Comparison of ENCODE assay signal across 10 mouse cellular contexts in genomic region chr11:31999716-32000115, GRCm38 (mm10). TPM values are rescaled to one million over a fixed set of nuclear protein-coding genes. Genes with fewer than 3 reads are reported as not detected.
DNase-seq lines count a peak whose midpoint lies in the region; ATAC-seq lines count a peak whose summit lies in the region.
"Had no signal": no experiment of that assay in that cellular context is flagged by ENCODE, and none has a peak within 500 bp of the region (broad histone marks: within the 10 kb centered on the region; RNA-seq: fewer than 3 reads in every experiment).

No protein-coding gene starts in this region.

- no peak overlapping the region for H3K27ac ChIP-seq in limb, embryonic 12.5 days
- no peak overlapping the region for H3K27ac ChIP-seq in limb, embryonic 10.5 days
- H3K27ac ChIP-seq in embryonic facial prominence, embryonic 15.5 days (replicated peaks): no peak overlapping the region
- H3K27ac ChIP-seq in midbrain, embryonic 13.5 days: peak overlapping the region; percentile 89
- H3K27ac ChIP-seq: liver, embryonic 13.5 days had no signal

- H3K27me3 ChIP-seq in limb, embryonic 12.5 days: peaks cover 20% of the 10 kb centered on the region
- H3K27me3 ChIP-seq in limb, embryonic 10.5 days (ENCODE audit: low read depth, poor library complexity, severe bottlenecking): peaks cover 40% of the 10 kb centered on the region
- H3K27me3 ChIP-seq in embryonic facial prominence, embryonic 15.5 days: no peaks in the 10 kb centered on the region
- no peaks in the 10 kb centered on the region for H3K27me3 ChIP-seq in midbrain, embryonic 13.5 days

- peak overlapping the region; percentile 57; the same call in 1 of the 2 replicates for H3K4me2 ChIP-seq in limb, embryonic 12.5 days
- peak overlapping the region; percentile 49; the same call in 1 of the 2 replicates for H3K4me2 ChIP-seq in embryonic facial prominence, embryonic 15.5 days (replicated peaks)
- H3K4me2 ChIP-seq in midbrain, embryonic 13.5 days (replicated peaks): peak overlapping the region; percentile 50

- WGBS in limb, embryonic 12.5 days: 35% methylated on average over 2 of the region's 2 CpGs
- 36% methylated on average over 2 of the region's 2 CpGs for WGBS in limb, embryonic 10.5 days
- WGBS in embryonic facial prominence, embryonic 15.5 days: 36% methylated on average over 2 of the region's 2 CpGs
- 41% methylated on average over 2 of the region's 2 CpGs for WGBS in midbrain, embryonic 13.5 days

- no peak overlapping the region for H3K9ac ChIP-seq in limb, embryonic 12.5 days (replicated peaks)
- H3K9ac ChIP-seq in embryonic facial prominence, embryonic 15.5 days: no peak overlapping the region
- no peak overlapping the region; the same call in 1 of the 2 replicates for H3K9ac ChIP-seq in midbrain, embryonic 13.5 days (replicated peaks)
- H3K9ac ChIP-seq: liver, embryonic 13.5 days had no signal

- H3K36me3 ChIP-seq in limb, embryonic 12.5 days: no peaks in the 10 kb centered on the region
- no peaks in the 10 kb centered on the region for H3K36me3 ChIP-seq in limb, embryonic 10.5 days
- H3K36me3 ChIP-seq in embryonic facial prominence, embryonic 15.5 days: no peaks in the 10 kb centered on the region
- peaks cover 16% of the 10 kb centered on the region for H3K36me3 ChIP-seq in midbrain, embryonic 13.5 days
- H3K36me3 ChIP-seq: liver, embryonic 13.5 days had no signal

- no peak overlapping the region for H3K4me3 ChIP-seq in limb, embryonic 12.5 days (replicated peaks)
- H3K4me3 ChIP-seq in limb, embryonic 10.5 days: no peak overlapping the region
- H3K4me3 ChIP-seq in embryonic facial prominence, embryonic 15.5 days (replicated peaks): no peak overlapping the region
- peak overlapping the region; percentile 56 for H3K4me3 ChIP-seq in midbrain, embryonic 13.5 days (replicated peaks)
- H3K4me3 ChIP-seq: liver, embryonic 13.5 days had no signal

- DNase-seq in limb, embryonic 10.5 days (ENCODE audit: low spot score): no peak
- peak; percentile 72 for DNase-seq in thymus, postnatal 14 days
- no peak for DNase-seq in c-Kit-positive CD71-positive TER-119-positive erythroid progenitor cells, embryonic 14.5 days (ENCODE audit: low spot score)
- no peak for DNase-seq in kidney, adult 18-20 months

- no peak for ATAC-seq in limb, embryonic 12.5 days (ENCODE audit: insufficient number of reproducible peaks, insufficient read depth, low FRiP score, low TSS enrichment, low read depth)
- ATAC-seq in embryonic facial prominence, embryonic 15.5 days (ENCODE audit: insufficient number of reproducible peaks, low FRiP score, low TSS enrichment, low read depth): no peak
- ATAC-seq in midbrain, embryonic 13.5 days: peak; percentile 26; the same call in 1 of the 2 replicates

- H3K4me1 ChIP-seq in limb, embryonic 12.5 days (replicated peaks): peaks cover 21% of the 10 kb centered on the region
- H3K4me1 ChIP-seq in limb, embryonic 10.5 days: peaks cover 31% of the 10 kb centered on the region
- H3K4me1 ChIP-seq in embryonic facial prominence, embryonic 15.5 days: peaks cover 17% of the 10 kb centered on the region
- peaks cover 37% of the 10 kb centered on the region for H3K4me1 ChIP-seq in midbrain, embryonic 13.5 days (replicated peaks)
- H3K4me1 ChIP-seq: liver, embryonic 13.5 days had no signal

- no peaks in the 10 kb centered on the region for H3K9me3 ChIP-seq in limb, embryonic 12.5 days
- no peaks in the 10 kb centered on the region for H3K9me3 ChIP-seq in limb, embryonic 10.5 days (replicated peaks)
- H3K9me3 ChIP-seq in embryonic facial prominence, embryonic 15.5 days (replicated peaks): no peaks in the 10 kb centered on the region
- H3K9me3 ChIP-seq in midbrain, embryonic 13.5 days: no peaks in the 10 kb centered on the region
- H3K9me3 ChIP-seq: liver, embryonic 13.5 days had no signal

RNA-seq across cellular contexts. Expression of gene Nsg2, which starts 0.5 kb away (rescaled TPM):
- polyA plus RNA-seq in limb, embryonic 12.5 days (2016; fragmentation: Nextera tagmentation; extraction: Ambion mirVana): 6.7 and 7.2 TPM in 2 replicates
- 1.1 and 2.0 TPM in 2 replicates for polyA plus RNA-seq in limb, embryonic 10.5 days (2016; fragmentation: Nextera tagmentation; extraction: Ambion mirVana)
- polyA plus RNA-seq in embryonic facial prominence, embryonic 15.5 days (2015; fragmentation: Nextera tagmentation; extraction: Ambion mirVana): 4.6 and 7.7 TPM in 2 replicates
- polyA plus RNA-seq in midbrain, embryonic 13.5 days (2015; fragmentation: Nextera tagmentation; extraction: Ambion mirVana): 444 and 467 TPM in 2 replicates

RNA-seq across cellular contexts. Expression of gene 4930524B15Rik, which starts 34.3 kb away (rescaled TPM):
- polyA plus RNA-seq in limb, embryonic 12.5 days (2016; fragmentation: Nextera tagmentation; extraction: Ambion mirVana): 0.14 TPM in 1 of 2 replicates, not detected in the other
- polyA plus RNA-seq in limb, embryonic 10.5 days (2016; fragmentation: Nextera tagmentation; extraction: Ambion mirVana): 0.14 TPM in 1 of 2 replicates, not detected in the other
- not detected in 2 replicates for polyA plus RNA-seq in embryonic facial prominence, embryonic 15.5 days (2015; fragmentation: Nextera tagmentation; extraction: Ambion mirVana)
- polyA plus RNA-seq in midbrain, embryonic 13.5 days (2015; fragmentation: Nextera tagmentation; extraction: Ambion mirVana): 0.26 and 0.48 TPM in 2 replicates
- polyA plus RNA-seq: heart, embryonic 14.5 days; large intestine, adult 2 months; liver, embryonic 13.5 days had no signal

Comparison
In these comparisons a context has a peak if more than half of its experiments do, and no peak if none do; other contexts are left out.
1. RNA of gene Nsg2, which starts 0.5 kb away (polyA plus RNA-seq): 444 to 467 TPM in midbrain, embryonic 13.5 days; 4.6 to 7.7 TPM in embryonic facial prominence, embryonic 15.5 days, 6.7 to 7.2 TPM in limb, embryonic 12.5 days and 1.1 to 2.0 TPM in limb, embryonic 10.5 days; every median in the first group is over 10 times any median in the second.
2. Peak in every context shown above with its lines, with median percentiles within 50 percentile points of each other: H3K4me2 ChIP-seq.